Mouse (Mus musculus): ENCODE measurements around the gene Prkd1. TPM values are rescaled to one million over a fixed set of nuclear protein-coding genes. Genes with fewer than 3 reads are reported as not detected.

The Prkd1 gene
- total RNA-seq (2021): 1 to 10 TPM; 5.4 to 6.6 TPM
- polyA plus RNA-seq (2012; rRNA removed): 2.6 and 5.0 TPM in 2 replicates
- long read RNA-seq, partial matches to known transcripts: 0 of 6 reads
- long read RNA-seq, other reads (novel, unspliced or antisense): 2 of 6 reads

DNA sequence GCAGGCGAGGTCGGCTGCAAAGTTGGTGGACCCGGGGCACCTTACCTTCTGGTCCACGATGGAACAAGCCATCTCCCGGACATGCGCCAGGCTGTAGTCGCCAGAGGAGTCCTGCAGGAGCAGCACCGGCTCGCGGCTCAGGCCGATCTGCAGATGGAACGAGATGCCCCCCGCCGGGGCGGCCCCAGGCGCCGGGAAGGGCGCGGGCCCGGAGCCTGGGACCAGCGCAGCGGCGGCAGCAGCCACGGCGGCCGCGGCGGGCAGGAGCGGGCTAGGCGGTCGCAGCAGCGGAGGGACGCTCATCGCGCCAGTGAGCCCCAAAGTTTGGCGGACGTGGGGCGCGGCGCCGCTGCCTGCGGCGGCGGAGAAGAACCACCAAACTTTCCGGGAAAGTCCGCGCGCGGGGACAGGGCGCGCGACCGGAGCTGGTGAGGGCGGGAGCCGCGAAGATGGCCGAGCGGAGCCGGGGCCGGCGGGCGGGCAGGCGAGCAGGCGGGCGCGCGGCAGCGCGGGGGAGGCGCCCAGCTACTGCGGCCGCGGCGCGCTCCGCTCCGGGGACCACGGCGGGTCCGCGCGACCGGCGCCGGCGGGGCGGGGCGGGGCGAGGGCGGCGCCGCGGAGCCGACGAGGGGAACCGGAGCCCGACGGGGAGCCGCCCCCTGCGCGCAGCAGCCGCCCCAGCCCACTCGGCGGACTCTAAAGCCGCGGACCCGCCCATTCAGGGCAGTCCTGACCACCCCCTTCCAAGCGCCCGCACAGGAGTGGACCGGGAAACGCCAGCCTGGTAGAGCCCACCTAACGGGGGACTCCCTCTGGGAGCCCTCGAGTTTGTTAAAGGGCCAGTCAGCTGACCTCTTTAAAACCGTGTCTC is at the start of gene Prkd1:
TSS of gene Prkd1 (minus strand) at position 428 of the 871 bp plus-strand sequence.
- Histone ChIP-seq H3K79me2 (replicated peaks; ENCODE audit: control insufficient read depth, insufficient read depth, low read length) (no peaks in the 10 kb centered on the region; the same call in 1 of the 2 replicates), H3K27me3 (ENCODE audit: control insufficient read depth, insufficient read depth, low read length) (no peaks in the 10 kb centered on the region), H3K36me3 (ENCODE audit: control insufficient read depth, insufficient read depth, low read length) (no peaks in the 10 kb centered on the region), H3K27ac (peak within 1 kb of the TSS; percentile 72), H3K9ac (ENCODE audit: low read depth, low read length) (peak within 1 kb of the TSS; percentile 85), H3K4me1 (ENCODE audit: control insufficient read depth, insufficient read depth, low read length) (peaks cover 2% of the 10 kb centered on the region; the same call in 1 of the 2 replicates), H3K4me3 (peak within 1 kb of the TSS; percentile 70)
- TF ChIP-seq CTCF (IDR thresholded peaks at IDR 0.05) (0 out of 2 replicates have a peak, but pooled peaks have one; percentile 16), EP300 (IDR thresholded peaks at IDR 0.05; ENCODE audit: insufficient read depth, low read depth, low read length) (no peak), POLR2A (IDR thresholded peaks at IDR 0.05; ENCODE audit: insufficient read depth, low read depth, low read length) (no peak)
- intact Hi-C loops (cut with DNase I): loop anchor here (5.0 kb wide), 2 partner anchors 102 to 137 kb away; no protein-coding TSS in a partner anchor
- WGBS: 4% methylated on average over 111 of the region's 114 CpGs
- DNase-seq: peak; percentile 80 to 85

DNA sequence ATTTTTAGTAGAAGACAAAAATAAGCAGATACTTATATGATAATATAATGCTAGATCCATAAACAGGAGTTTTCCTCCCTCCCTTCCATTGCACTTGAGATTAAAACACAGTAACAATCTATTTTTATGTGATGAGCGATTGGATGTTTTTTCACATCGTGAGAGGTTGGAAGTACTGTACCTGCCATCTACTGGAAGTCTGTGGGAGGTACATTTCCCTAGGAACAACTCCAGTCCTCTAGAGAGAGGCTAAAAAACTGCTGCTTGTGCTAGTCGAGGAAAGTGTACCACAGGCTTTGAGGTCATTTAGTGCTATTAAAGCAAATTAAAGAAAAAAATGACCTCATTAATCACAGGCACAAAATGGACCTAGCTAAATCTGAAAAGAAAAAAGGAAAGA is 48.6 kb upstream of the Prkd1 start:
- Histone ChIP-seq H3K79me2 (replicated peaks; ENCODE audit: control insufficient read depth, insufficient read depth, low read length) (no peaks in the 10 kb centered on the region), H3K36me3 (ENCODE audit: control insufficient read depth, insufficient read depth, low read length) (no peaks in the 10 kb centered on the region), H3K27ac (no peak overlapping the region), H3K27me3 (ENCODE audit: control insufficient read depth, insufficient read depth, low read length) (no peaks in the 10 kb centered on the region), H3K4me1 (ENCODE audit: control insufficient read depth, insufficient read depth, low read length) (no peaks in the 10 kb centered on the region), H3K9ac (ENCODE audit: low read depth, low read length) (no peak overlapping the region), H3K4me3 (no peak overlapping the region)
- DNase-seq: no peak
- intact Hi-C loops (cut with DNase I): loop anchor here (2.0 to 10.0 kb wide), 2 partner anchors 253 to 383 kb away; no protein-coding TSS in a partner anchor
- TF ChIP-seq CTCF (IDR thresholded peaks at IDR 0.05): peak; percentile 91
- TF ChIP-seq POLR2A (IDR thresholded peaks at IDR 0.05; ENCODE audit: insufficient read depth, low read depth, low read length): no peak
- TF ChIP-seq EP300 (IDR thresholded peaks at IDR 0.05; ENCODE audit: insufficient read depth, low read depth, low read length): no peak
- 4% methylated on average over 3 of the region's 3 CpGs for WGBS

DNA sequence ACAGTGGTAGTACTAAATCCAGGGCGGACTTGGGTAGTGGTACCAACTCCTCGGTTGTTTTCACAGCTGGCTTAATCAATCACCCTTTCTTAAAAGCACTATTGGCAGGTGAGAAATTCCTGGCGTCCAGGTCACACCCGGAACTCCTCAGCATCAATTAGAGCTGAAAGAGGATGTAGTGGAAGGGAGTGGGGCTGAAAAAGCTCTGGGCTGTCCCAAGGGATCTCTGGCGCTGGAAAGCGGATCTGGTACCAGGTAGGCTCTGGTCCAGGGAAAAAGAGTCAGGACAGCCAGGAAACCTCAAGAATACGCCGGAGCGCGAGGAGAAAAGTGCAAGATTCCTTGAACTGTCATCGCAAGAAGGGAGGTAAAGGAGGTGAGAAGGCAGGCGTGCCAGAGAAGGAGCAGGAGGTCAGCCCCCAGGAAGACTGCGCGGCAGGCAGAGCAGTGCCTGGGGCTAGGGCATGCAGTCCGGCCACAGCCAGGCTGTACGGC is 675 bp downstream of the Prkd1 start:
- peaks cover 2% of the 10 kb centered on the region; the same call in 1 of the 2 replicates for H3K4me1 ChIP-seq (ENCODE audit: control insufficient read depth, insufficient read depth, low read length)
- peak overlapping the region; percentile 72 for H3K27ac ChIP-seq
- 4% methylated on average over 16 of the region's 16 CpGs for WGBS
- no peaks in the 10 kb centered on the region for H3K27me3 ChIP-seq (ENCODE audit: control insufficient read depth, insufficient read depth, low read length)
- peak overlapping the region; percentile 85 for H3K9ac ChIP-seq (ENCODE audit: low read depth, low read length)
- H3K79me2 ChIP-seq (replicated peaks; ENCODE audit: control insufficient read depth, insufficient read depth, low read length): no peaks in the 10 kb centered on the region; the same call in 1 of the 2 replicates
- no peaks in the 10 kb centered on the region for H3K36me3 ChIP-seq (ENCODE audit: control insufficient read depth, insufficient read depth, low read length)
- intact Hi-C loops (cut with DNase I): loop anchor here (5.0 kb wide), 2 partner anchors 101 to 136 kb away; no protein-coding TSS in a partner anchor
- peak overlapping the region; percentile 70 for H3K4me3 ChIP-seq
- TF ChIP-seq EP300 (IDR thresholded peaks at IDR 0.05; ENCODE audit: insufficient read depth, low read depth, low read length) (no peak), CTCF (IDR thresholded peaks at IDR 0.05) (no peak), POLR2A (IDR thresholded peaks at IDR 0.05; ENCODE audit: insufficient read depth, low read depth, low read length) (no peak)
- peak in 1 of 2 experiments; percentile 40 for DNase-seq

DNA sequence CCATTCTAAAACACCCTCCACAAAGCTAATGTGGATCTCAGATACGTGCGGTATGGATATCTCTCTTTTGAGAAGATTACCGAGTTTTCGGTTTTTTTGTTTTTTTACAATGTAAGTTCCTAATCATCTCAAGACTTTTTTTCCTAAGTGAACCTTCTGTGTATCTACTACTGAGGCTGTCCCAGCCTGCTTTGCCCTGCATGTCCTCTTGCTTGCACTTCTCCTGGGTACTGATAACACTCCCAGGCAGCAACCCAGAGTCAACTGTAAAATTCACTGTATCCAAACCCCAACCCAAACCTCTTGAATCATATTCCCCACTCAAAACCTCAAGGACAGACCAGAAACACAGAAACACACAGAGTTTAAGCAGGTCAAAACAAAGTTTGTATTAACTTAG is 2.0 kb downstream of the Prkd1 start:
- TF ChIP-seq POLR2A (IDR thresholded peaks at IDR 0.05; ENCODE audit: insufficient read depth, low read depth, low read length) (no peak), CTCF (IDR thresholded peaks at IDR 0.05) (no peak), EP300 (IDR thresholded peaks at IDR 0.05; ENCODE audit: insufficient read depth, low read depth, low read length) (no peak)
- 75% methylated on average over 4 of the region's 4 CpGs for WGBS

DNA sequence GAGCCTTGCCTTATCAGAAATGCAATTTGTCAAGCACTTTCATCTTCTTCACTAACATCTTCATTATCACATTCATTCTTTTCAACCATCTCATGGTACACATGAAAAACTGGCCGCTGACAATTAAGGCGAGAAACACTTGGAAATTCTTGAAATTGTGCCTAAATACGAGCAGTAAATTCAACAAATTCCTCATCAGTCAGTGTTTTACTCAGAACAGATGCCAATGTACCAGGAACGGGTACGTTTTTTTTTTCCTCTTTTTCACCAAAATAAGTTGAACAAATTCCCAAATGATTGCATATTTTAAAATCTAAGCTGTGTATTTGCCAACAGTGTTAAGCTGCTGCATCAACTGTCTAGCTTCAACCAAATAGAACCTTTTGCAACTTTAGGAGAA is 6.2 kb downstream of the Prkd1 start:
- Histone ChIP-seq H3K79me2 (replicated peaks; ENCODE audit: control insufficient read depth, insufficient read depth, low read length) (peaks cover 1% of the 10 kb centered on the region), H3K27ac (no peak overlapping the region), H3K4me1 (ENCODE audit: control insufficient read depth, insufficient read depth, low read length) (peaks cover under 1% of the 10 kb centered on the region; the same call in 1 of the 2 replicates), H3K27me3 (ENCODE audit: control insufficient read depth, insufficient read depth, low read length) (no peaks in the 10 kb centered on the region), H3K9ac (ENCODE audit: low read depth, low read length) (no peak overlapping the region), H3K36me3 (ENCODE audit: control insufficient read depth, insufficient read depth, low read length) (no peaks in the 10 kb centered on the region), H3K4me3 (no peak overlapping the region)
- WGBS: 73% methylated on average over 5 of the region's 5 CpGs
- intact Hi-C loops (cut with DNase I): no loop called here
- no peak for TF ChIP-seq CTCF (IDR thresholded peaks at IDR 0.05)
- TF ChIP-seq EP300 (IDR thresholded peaks at IDR 0.05; ENCODE audit: insufficient read depth, low read depth, low read length): no peak
- TF ChIP-seq POLR2A (IDR thresholded peaks at IDR 0.05; ENCODE audit: insufficient read depth, low read depth, low read length): no peak
- no peak for DNase-seq

More for the DNA sequence above, 2.0 kb downstream of the Prkd1 start:
- Histone ChIP-seq H3K9ac (ENCODE audit: low read depth, low read length) (no peak overlapping the region), H3K27me3 (ENCODE audit: control insufficient read depth, insufficient read depth, low read length) (no peaks in the 10 kb centered on the region), H3K4me3 (no peak overlapping the region), H3K36me3 (ENCODE audit: control insufficient read depth, insufficient read depth, low read length) (no peaks in the 10 kb centered on the region), H3K4me1 (ENCODE audit: control insufficient read depth, insufficient read depth, low read length) (peaks cover 2% of the 10 kb centered on the region; the same call in 1 of the 2 replicates), H3K79me2 (replicated peaks; ENCODE audit: control insufficient read depth, insufficient read depth, low read length) (peaks cover 1% of the 10 kb centered on the region), H3K27ac (no peak overlapping the region)
- no peak for DNase-seq
- intact Hi-C loops (cut with DNase I): loop anchor here (5.0 kb wide), 2 partner anchors 100 to 135 kb away; no protein-coding TSS in a partner anchor

Data from heart, adult 2 months (tissue).